Mouse (Mus musculus): Measurements from ENCODE around the gene Pla2g2f. TPM values are rescaled to one million over a fixed set of nuclear protein-coding genes. Genes with fewer than 3 reads are reported as not detected.

Gene Pla2g2f
- polyA plus RNA-seq, 1 experiment from 2014 or later = 0.09 TPM

GRCm38 (mm10) chr4:138709944-138710343, 47.5 kb downstream of the Pla2g2f start:
- Histone ChIP-seq H3K4me2 (ENCODE audit: low read depth, severe bottlenecking) (no peak overlapping the region), H3K27ac (replicated peaks; ENCODE audit: low read depth, low read length) (no peak overlapping the region), H3K27me3 (ENCODE audit: control insufficient read depth, insufficient read depth, low read length) (no peaks in the 10 kb centered on the region), H3K4me1 (ENCODE audit: control insufficient read depth, insufficient read depth, low read length) (no peaks in the 10 kb centered on the region), H3K4me3 (ENCODE audit: low read depth, low read length) (no peak overlapping the region), H3K9ac (ENCODE audit: low read length) (no peak overlapping the region), H3K36me3 (ENCODE audit: control insufficient read depth, insufficient read depth, low read length) (no peaks in the 10 kb centered on the region), H3K9me3 (ENCODE audit: control insufficient read depth, low read length) (no peaks in the 10 kb centered on the region)
- DNase-seq (ENCODE audit: low spot score) = no peak
- 79% methylated on average over 7 of the region's 7 CpGs for WGBS
- ATAC-seq (ENCODE audit: insufficient number of reproducible peaks, low FRiP score, low TSS enrichment, low read depth) = no peak

- Histone ChIP-seq H3K4me1 (ENCODE audit: control insufficient read depth, insufficient read depth, low read length) (no peaks in the 10 kb centered on the region), H3K4me3 (ENCODE audit: low read depth, low read length) (no peak overlapping the region), H3K4me2 (ENCODE audit: low read depth, severe bottlenecking) (no peak overlapping the region), H3K27me3 (ENCODE audit: control insufficient read depth, insufficient read depth, low read length) (no peaks in the 10 kb centered on the region), H3K36me3 (ENCODE audit: control insufficient read depth, insufficient read depth, low read length) (no peaks in the 10 kb centered on the region), H3K27ac (replicated peaks; ENCODE audit: low read depth, low read length) (no peak overlapping the region), H3K9me3 (ENCODE audit: control insufficient read depth, low read length) (no peaks in the 10 kb centered on the region), H3K9ac (ENCODE audit: low read length) (no peak overlapping the region)
- ATAC-seq (ENCODE audit: insufficient number of reproducible peaks, low FRiP score, low TSS enrichment, low read depth) (no peak), DNase-seq (ENCODE audit: low spot score) (no peak)
- 84% methylated on average over 11 of the region's 11 CpGs for WGBS
Observed at GRCm38 (mm10) chr4:138709246-138709645, 48.2 kb downstream of the Pla2g2f start.

GRCm38 (mm10) chr4:138708636-138709035, 48.8 kb downstream of the Pla2g2f start:
- Histone ChIP-seq H3K36me3 (ENCODE audit: control insufficient read depth, insufficient read depth, low read length) (no peaks in the 10 kb centered on the region), H3K9ac (ENCODE audit: low read length) (no peak overlapping the region), H3K27me3 (ENCODE audit: control insufficient read depth, insufficient read depth, low read length) (no peaks in the 10 kb centered on the region), H3K4me1 (ENCODE audit: control insufficient read depth, insufficient read depth, low read length) (no peaks in the 10 kb centered on the region), H3K4me2 (ENCODE audit: low read depth, severe bottlenecking) (no peak overlapping the region), H3K4me3 (ENCODE audit: low read depth, low read length) (no peak overlapping the region), H3K27ac (replicated peaks; ENCODE audit: low read depth, low read length) (no peak overlapping the region), H3K9me3 (ENCODE audit: control insufficient read depth, low read length) (no peaks in the 10 kb centered on the region)
- ATAC-seq (ENCODE audit: insufficient number of reproducible peaks, low FRiP score, low TSS enrichment, low read depth) (no peak), DNase-seq (ENCODE audit: low spot score) (peak; percentile 81)
- WGBS = 11% methylated on average over 7 of the region's 7 CpGs

- Histone ChIP-seq H3K9ac (ENCODE audit: low read length) (no peak overlapping the region), H3K27ac (replicated peaks; ENCODE audit: low read depth, low read length) (no peak overlapping the region), H3K27me3 (ENCODE audit: control insufficient read depth, insufficient read depth, low read length) (no peaks in the 10 kb centered on the region), H3K4me2 (ENCODE audit: low read depth, severe bottlenecking) (no peak overlapping the region), H3K36me3 (ENCODE audit: control insufficient read depth, insufficient read depth, low read length) (no peaks in the 10 kb centered on the region), H3K4me1 (ENCODE audit: control insufficient read depth, insufficient read depth, low read length) (no peaks in the 10 kb centered on the region), H3K4me3 (ENCODE audit: low read depth, low read length) (no peak overlapping the region), H3K9me3 (ENCODE audit: control insufficient read depth, low read length) (no peaks in the 10 kb centered on the region)
- WGBS = 93% methylated on average over 8 of the region's 8 CpGs
- ATAC-seq (ENCODE audit: insufficient number of reproducible peaks, low FRiP score, low TSS enrichment, low read depth) (no peak), DNase-seq (ENCODE audit: low spot score) (no peak)
Observed at GRCm38 (mm10) chr4:138706620-138707019, 50.8 kb downstream of the Pla2g2f start.

- H3K36me3 ChIP-seq (ENCODE audit: control insufficient read depth, insufficient read depth, low read length) = no peaks in the 10 kb centered on the region
- H3K27ac ChIP-seq (replicated peaks; ENCODE audit: low read depth, low read length) = no peak overlapping the region
- no peak overlapping the region for H3K4me3 ChIP-seq (ENCODE audit: low read depth, low read length)
- ATAC-seq (ENCODE audit: insufficient number of reproducible peaks, low FRiP score, low TSS enrichment, low read depth) (no peak), DNase-seq (ENCODE audit: low spot score) (no peak)
- no peaks in the 10 kb centered on the region for H3K4me1 ChIP-seq (ENCODE audit: control insufficient read depth, insufficient read depth, low read length)
- no peak overlapping the region for H3K9ac ChIP-seq (ENCODE audit: low read length)
- no peaks in the 10 kb centered on the region for H3K27me3 ChIP-seq (ENCODE audit: control insufficient read depth, insufficient read depth, low read length)
- H3K4me2 ChIP-seq (ENCODE audit: low read depth, severe bottlenecking) = no peak overlapping the region
- no peaks in the 10 kb centered on the region for H3K9me3 ChIP-seq (ENCODE audit: control insufficient read depth, low read length)
- WGBS = 77% methylated on average over 4 of the region's 4 CpGs
Observed at GRCm38 (mm10) chr4:138704169-138704568, 53.3 kb downstream of the Pla2g2f start.

- DNase-seq (ENCODE audit: low spot score) (no peak), ATAC-seq (ENCODE audit: insufficient number of reproducible peaks, low FRiP score, low TSS enrichment, low read depth) (no peak)
- Histone ChIP-seq H3K27ac (replicated peaks; ENCODE audit: low read depth, low read length) (no peak overlapping the region), H3K36me3 (ENCODE audit: control insufficient read depth, insufficient read depth, low read length) (no peaks in the 10 kb centered on the region), H3K9ac (ENCODE audit: low read length) (no peak overlapping the region), H3K27me3 (ENCODE audit: control insufficient read depth, insufficient read depth, low read length) (no peaks in the 10 kb centered on the region), H3K9me3 (ENCODE audit: control insufficient read depth, low read length) (no peaks in the 10 kb centered on the region), H3K4me1 (ENCODE audit: control insufficient read depth, insufficient read depth, low read length) (no peaks in the 10 kb centered on the region), H3K4me2 (ENCODE audit: low read depth, severe bottlenecking) (no peak overlapping the region), H3K4me3 (ENCODE audit: low read depth, low read length) (no peak overlapping the region)
- 55% methylated on average over 7 of the region's 7 CpGs for WGBS
Observed at GRCm38 (mm10) chr4:138703591-138703990, 53.8 kb downstream of the Pla2g2f start.

- DNase-seq (ENCODE audit: low spot score) = no peak
- Histone ChIP-seq H3K9ac (ENCODE audit: low read length) (no peak overlapping the region), H3K4me1 (ENCODE audit: control insufficient read depth, insufficient read depth, low read length) (no peaks in the 10 kb centered on the region), H3K4me2 (ENCODE audit: low read depth, severe bottlenecking) (no peak overlapping the region), H3K27ac (replicated peaks; ENCODE audit: low read depth, low read length) (no peak overlapping the region), H3K27me3 (ENCODE audit: control insufficient read depth, insufficient read depth, low read length) (no peaks in the 10 kb centered on the region), H3K36me3 (ENCODE audit: control insufficient read depth, insufficient read depth, low read length) (no peaks in the 10 kb centered on the region), H3K4me3 (ENCODE audit: low read depth, low read length) (no peak overlapping the region), H3K9me3 (ENCODE audit: control insufficient read depth, low read length) (no peaks in the 10 kb centered on the region)
- whole genome bisulfite sequencing = 82% methylated on average over 8 of the region's 8 CpGs
- no peak for ATAC-seq (ENCODE audit: insufficient number of reproducible peaks, low FRiP score, low TSS enrichment, low read depth)
Observed at GRCm38 (mm10) chr4:138702528-138702927, 54.9 kb downstream of the Pla2g2f start.

- no peaks in the 10 kb centered on the region for H3K36me3 ChIP-seq (ENCODE audit: control insufficient read depth, insufficient read depth, low read length)
Observed at GRCm38 (mm10) chr4:138702031-138702430, 55.4 kb downstream of the Pla2g2f start.

GRCm38 (mm10) chr4:138701111-138701510, 56.3 kb downstream of the Pla2g2f start:
- Histone ChIP-seq H3K27me3 (ENCODE audit: control insufficient read depth, insufficient read depth, low read length) (no peaks in the 10 kb centered on the region), H3K9me3 (ENCODE audit: control insufficient read depth, low read length) (no peaks in the 10 kb centered on the region), H3K4me2 (ENCODE audit: low read depth, severe bottlenecking) (no peak overlapping the region), H3K36me3 (ENCODE audit: control insufficient read depth, insufficient read depth, low read length) (no peaks in the 10 kb centered on the region), H3K27ac (replicated peaks; ENCODE audit: low read depth, low read length) (no peak overlapping the region), H3K4me3 (ENCODE audit: low read depth, low read length) (no peak overlapping the region), H3K4me1 (ENCODE audit: control insufficient read depth, insufficient read depth, low read length) (no peaks in the 10 kb centered on the region), H3K9ac (ENCODE audit: low read length) (no peak overlapping the region)
- no peak for DNase-seq (ENCODE audit: low spot score)
- no peak for ATAC-seq (ENCODE audit: insufficient number of reproducible peaks, low FRiP score, low TSS enrichment, low read depth)
- 75% methylated on average over 8 of the region's 8 CpGs for WGBS

More at GRCm38 (mm10) chr4:138702031-138702430, 55.4 kb downstream of the Pla2g2f start:
- H3K27ac ChIP-seq (replicated peaks; ENCODE audit: low read depth, low read length) = no peak overlapping the region
- no peak for ATAC-seq (ENCODE audit: insufficient number of reproducible peaks, low FRiP score, low TSS enrichment, low read depth)
- no peaks in the 10 kb centered on the region for H3K4me1 ChIP-seq (ENCODE audit: control insufficient read depth, insufficient read depth, low read length)
- H3K9me3 ChIP-seq (ENCODE audit: control insufficient read depth, low read length) = no peaks in the 10 kb centered on the region
- H3K9ac ChIP-seq (ENCODE audit: low read length) = no peak overlapping the region
- 70% methylated on average over 2 of the region's 2 CpGs for WGBS
- H3K4me2 ChIP-seq (ENCODE audit: low read depth, severe bottlenecking) = no peak overlapping the region
- no peaks in the 10 kb centered on the region for H3K27me3 ChIP-seq (ENCODE audit: control insufficient read depth, insufficient read depth, low read length)
- DNase-seq (ENCODE audit: low spot score) = no peak
- no peak overlapping the region for H3K4me3 ChIP-seq (ENCODE audit: low read depth, low read length)
